Mouse (Mus musculus) leukemia stem cell, adult 10-12 weeks (primary cell): ENCODE measurements around the gene Papolb. TPM values are rescaled to one million over a fixed set of nuclear protein-coding genes. Genes with fewer than 3 reads are reported as not detected.

ENCODE experiments used
- polyA plus RNA-seq: library from polyadenylated mRNA; stranded (reverse); fragments of >175 nt; gene quantifications from 2 replicates; pipeline ENCODE4 v1.2.3, GENCODE M21; 2012; ENCODE audit warnings: low replicate concordance

Papolb gene
- not detected in 2 replicates for polyA plus RNA-seq

DNA sequence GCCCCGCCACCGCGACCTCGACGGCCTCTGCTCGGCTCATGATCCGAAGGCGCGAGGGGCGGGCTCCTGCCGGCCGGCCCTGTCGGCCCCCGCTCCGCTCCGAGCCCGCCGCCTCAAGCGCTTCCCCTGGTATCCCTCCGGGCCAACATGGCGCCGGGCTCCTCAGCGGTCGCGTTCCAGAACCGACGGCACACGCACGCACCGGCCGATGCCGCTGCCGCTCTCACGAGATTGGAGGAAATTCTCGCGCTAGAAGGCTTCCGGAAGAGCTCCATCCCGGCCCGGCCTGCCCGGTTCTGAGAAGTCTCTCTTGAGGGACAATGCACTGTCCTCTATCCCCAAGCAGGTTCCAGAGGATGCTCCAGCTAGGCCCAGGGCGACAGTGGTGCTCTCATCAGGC, at the start of gene Papolb:
Gene Papolb, minus strand, starts transcription at position 162 of the 400 bp plus-strand sequence.

GRCm38 (mm10) chr5:142550706-142551652, 21.1 kb upstream of the Papolb start, which contains the start of gene Radil:
TSS of gene Radil (minus strand) at chr5:142551098.

Other genes with a start within 250 kb of the Papolb start
- gene Foxk1, start 128.6 kb downstream of the Papolb start, polyA plus RNA-seq, result 38.7 and 75.2 TPM in 2 replicates
- gene Ap5z1, start 66.1 kb downstream of the Papolb start, polyA plus RNA-seq, result 22.3 and 34.2 TPM in 2 replicates
- gene Radil, start 21.0 kb upstream of the Papolb start, polyA plus RNA-seq, result 0.13 TPM in 1 of 2 replicates, not detected in the other
- gene Mmd2, start 78.7 kb upstream of the Papolb start, polyA plus RNA-seq, result not detected in 2 replicates
- 25.8 and 28.2 TPM in 2 replicates for gene Wipi2, start 97.6 kb upstream of the Papolb start, polyA plus RNA-seq
- gene Slc29a4, start 162.4 kb upstream of the Papolb start, polyA plus RNA-seq, result 3.0 and 3.8 TPM in 2 replicates